Mouse (Mus musculus) CH12.LX (cell line): ENCODE data around the gene Dynlt1f. TPM values are rescaled to one million over a fixed set of nuclear protein-coding genes. Genes with fewer than 3 reads are reported as not detected.
"Not testable (repeated sequence)": the region's sequence is repeated elsewhere in the genome, so short reads cannot be mapped to it uniquely, and the experiment has no call there.

Experiments
- DNase-seq: peaks from one replicate; pipeline ENCODE4 v3.0.0-alpha.2; 2013; ENCODE audit errors: extremely low read depth
- H3K27ac ChIP-seq: 2 replicates; pipeline ENCODE4 v1.5.1; 2012; ENCODE audit warnings: low read depth, mild to moderate bottlenecking, control low read depth, moderate library complexity; ENCODE audit not compliant: insufficient read depth
- H3K27me3 ChIP-seq: replicated peaks from 2 replicates; pipeline ENCODE3; 2012; ENCODE audit warnings: inconsistent platforms
- H3K36me3 ChIP-seq, 2 experiments: replicated peaks in 1 of 2; 2 replicates each; pipeline versions ENCODE3 to v1.6.1; 2012; ENCODE audit warnings: inconsistent platforms in 1 of 2, low read length in 1 of 2, mild to moderate bottlenecking in 1 of 2, mixed read lengths in 1 of 2, moderate library complexity in 1 of 2; ENCODE audit not compliant: control insufficient read depth in 1 of 2, insufficient read depth in 1 of 2
- H3K4me1 ChIP-seq, 2 experiments: 2 replicates each; pipeline ENCODE4 v1.6.1; 2012; ENCODE audit warnings: inconsistent platforms in 1 of 2, moderate library complexity in 1 of 2; ENCODE audit not compliant: insufficient read depth in 2 of 2, control insufficient read depth in 1 of 2
- H3K4me2 ChIP-seq: 2 replicates; pipeline ENCODE4 v1.6.1; 2012; ENCODE audit warnings: low read depth, mild to moderate bottlenecking, control low read depth; ENCODE audit not compliant: poor library complexity, insufficient read depth, severe bottlenecking
- H3K4me3 ChIP-seq, 3 experiments: fragments of 150-350 bp in 1 of 3; sonication (generic) in 1 of 3; replicated peaks in 1 of 3; 2 replicates each; pipeline versions ENCODE3 to v1.5.1; 2011 to 2012; ENCODE audit warnings: low read depth in 2 of 3, low read length in 2 of 3, mild to moderate bottlenecking in 2 of 3, moderate library complexity in 2 of 3, control low read depth in 1 of 3, improper control_type of control experiment in 1 of 3, inconsistent platforms in 1 of 3, mixed read lengths in 1 of 3; ENCODE audit not compliant: poor library complexity in 1 of 3
- H3K79me2 ChIP-seq: replicated peaks from 2 replicates; pipeline ENCODE4 v1.6.1; 2012; ENCODE audit warnings: mild to moderate bottlenecking, moderate library complexity; ENCODE audit not compliant: control insufficient read depth, poor library complexity, insufficient read depth, severe bottlenecking; ENCODE audit errors: extremely low read depth
- H3K9ac ChIP-seq: 2 replicates; pipeline ENCODE4 v1.6.1; 2012; ENCODE audit warnings: low read depth, mild to moderate bottlenecking, control low read depth, moderate library complexity; ENCODE audit not compliant: insufficient read depth
- H3K9me3 ChIP-seq: replicated peaks from 2 replicates; pipeline ENCODE3; 2012; ENCODE audit warnings: low read length, inconsistent platforms, mixed read lengths
- CTCF ChIP-seq, 2 experiments: IDR thresholded peaks in 1 of 2; conservative IDR thresholded peaks in 1 of 2; 2 replicates each; pipeline ENCODE4 v1.5.1; 2011 to 2012; ENCODE audit warnings: low read depth in 2 of 2, low read length in 2 of 2, improper control_type of control experiment in 1 of 2, inconsistent platforms in 1 of 2, mild to moderate bottlenecking in 1 of 2, moderate library complexity in 1 of 2
- SMC3 ChIP-seq: IDR thresholded peaks from 2 replicates; pipeline ENCODE4 v1.6.1; 2011; ENCODE audit warnings: low read depth, low read length, improper control_type of control experiment
- dilution Hi-C: fragments of 300-500 bp; cut with MboI; formaldehyde crosslinking; loops from 2 replicates; pipeline ENCODE4 v1.14.3; 2020; ENCODE audit warnings: low sequenced_read_pairs; ENCODE audit not compliant: extremely low pct_unique_long_range_greater_than_20kb, extremely low pct_ligation_motif_present
- in situ Hi-C: fragments of 300-500 bp; cut with MboI; formaldehyde crosslinking; loops from 3 replicates; pipeline ENCODE4 v1.14.3; 2019; ENCODE audit warnings: low sequenced_read_pairs, low pct_ligation_motif_present, low pct_unique_long_range_greater_than_20kb, mixed read lengths
- polyA plus RNA-seq: library from polyadenylated mRNA; unstranded; fragments of >175 nt; gene quantifications from 2 replicates; pipeline ENCODE4 v1.2.1, GENCODE M21; 2012; ENCODE audit warnings: low read depth; ENCODE audit not compliant: insufficient read length
- total RNA-seq, 2 experiments: library from RNA; depleted of rRNA; stranded (reverse); fragments of 300-350 nt in 1 of 2; fragments of >200 nt in 1 of 2; gene quantifications; 2 replicates each; pipeline ENCODE4 v1.2.3; 2012 to 2014

Dynlt1f gene
- total and polyA plus RNA-seq, 3 experiments = 165 to 352 (median 215) TPM

DNA sequence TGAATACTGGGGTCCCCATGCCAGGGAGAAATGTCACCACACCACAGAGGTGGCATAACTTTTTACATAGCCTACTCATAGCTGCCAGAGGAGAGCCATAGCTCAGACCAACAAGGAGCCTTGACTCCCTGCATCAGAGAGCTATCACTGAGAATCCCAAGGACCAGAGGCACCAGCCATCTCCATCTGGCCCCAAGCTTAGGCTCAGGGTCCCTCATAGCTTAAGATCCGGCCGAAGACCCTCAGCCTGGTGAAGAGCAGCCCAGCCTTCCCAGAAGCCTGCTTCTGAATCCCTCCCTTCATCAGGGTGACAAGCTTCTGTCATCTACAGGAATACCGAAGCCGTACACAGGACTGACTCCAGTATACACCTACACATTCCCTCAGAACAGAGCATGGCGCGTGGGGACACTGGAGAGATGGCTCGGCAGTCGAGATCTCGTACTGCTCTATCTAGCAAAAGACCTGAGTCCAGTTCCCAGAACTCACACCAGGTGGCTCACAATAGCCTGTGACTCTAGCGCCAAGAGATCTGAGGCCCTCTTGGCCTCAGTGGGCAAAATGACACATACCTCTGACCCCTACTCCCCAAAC, 15.6 kb downstream of the Dynlt1f start:
- H3K36me3 ChIP-seq, H3K4me2 ChIP-seq, H3K9me3 ChIP-seq, DNase-seq, dilution Hi-C loops, H3K27me3 ChIP-seq, in situ Hi-C loops, H3K79me2 ChIP-seq, H3K9ac ChIP-seq, H3K4me3 ChIP-seq, H3K27ac ChIP-seq, H3K4me1 ChIP-seq: not testable (repeated sequence)
- TF ChIP-seq SMC3 (peak; percentile 20; the same call in 1 of the 2 replicates), CTCF (conservative IDR thresholded peaks at IDR 0.05 in 1 of 2, IDR thresholded peaks at IDR 0.05 in 1 of 2; ENCODE audit: low read depth in 2 of 2, low read length in 2 of 2) (peak in 1 of 2 experiments; percentile 27; a peak in 2 of 4 replicates)

- DNase-seq, H3K36me3 ChIP-seq, H3K79me2 ChIP-seq, H3K4me1 ChIP-seq, H3K9ac ChIP-seq, H3K9me3 ChIP-seq, H3K4me3 ChIP-seq, dilution Hi-C loops, H3K27me3 ChIP-seq, H3K27ac ChIP-seq, in situ Hi-C loops, H3K4me2 ChIP-seq: not testable (repeated sequence)
Measured at GRCm38 (mm10) chr17:6639486-6639885, 16.2 kb downstream of the Dynlt1f start.

GRCm38 (mm10) chr17:6638444-6638843, 17.3 kb downstream of the Dynlt1f start:
- H3K4me1 ChIP-seq, H3K79me2 ChIP-seq, DNase-seq, dilution Hi-C loops, in situ Hi-C loops, H3K27me3 ChIP-seq, H3K4me3 ChIP-seq, H3K27ac ChIP-seq, H3K4me2 ChIP-seq, H3K36me3 ChIP-seq, H3K9ac ChIP-seq, H3K9me3 ChIP-seq: not testable (repeated sequence)

GRCm38 (mm10) chr17:6637434-6637833, 18.3 kb downstream of the Dynlt1f start:
- H3K36me3 ChIP-seq, H3K27ac ChIP-seq, DNase-seq, H3K4me2 ChIP-seq, H3K4me1 ChIP-seq, H3K4me3 ChIP-seq, H3K9ac ChIP-seq, H3K27me3 ChIP-seq, in situ Hi-C loops, H3K9me3 ChIP-seq, H3K79me2 ChIP-seq, dilution Hi-C loops: not testable (repeated sequence)
